Mouse (Mus musculus) embryonic facial prominence, embryonic 13.5 days (tissue): Measurements from ENCODE around the gene Rab23. TPM values are rescaled to one million over a fixed set of nuclear protein-coding genes. Genes with fewer than 3 reads are reported as not detected.

ENCODE experiments used
- ATAC-seq: fragments of 200-750 bp; cut with Nextera tagmentation; 2 replicates; pipeline ENCODE4 v1.8.0; 2017; ENCODE audit warnings: low read depth; ENCODE audit not compliant: insufficient number of reproducible peaks, insufficient read depth, low FRiP score, low TSS enrichment
- H3K27ac ChIP-seq: fragments of 300-500 bp; sonication (generic); 2 replicates; pipeline ENCODE4 v1.5.1; 2015; ENCODE audit warnings: moderate library complexity, mild to moderate bottlenecking, inconsistent platforms
- H3K27me3 ChIP-seq: fragments of 300-500 bp; sonication (generic); 2 replicates; pipeline ENCODE4 v1.6.1; 2015; ENCODE audit warnings: mild to moderate bottlenecking, inconsistent platforms
- H3K36me3 ChIP-seq: fragments of 300-500 bp; sonication (generic); 2 replicates; pipeline ENCODE4 v1.6.1; 2015; ENCODE audit warnings: mild to moderate bottlenecking, inconsistent platforms
- H3K4me1 ChIP-seq: fragments of 300-500 bp; sonication (generic); 2 replicates; pipeline ENCODE4 v1.6.1; 2015; ENCODE audit warnings: inconsistent platforms
- H3K4me2 ChIP-seq: fragments of 300-500 bp; sonication (generic); 2 replicates; pipeline ENCODE4 v1.6.1; 2015; ENCODE audit warnings: moderate library complexity, mild to moderate bottlenecking, inconsistent platforms
- H3K4me3 ChIP-seq: fragments of 300-500 bp; sonication (generic); 2 replicates; pipeline ENCODE4 v1.5.1; 2015; ENCODE audit warnings: mild to moderate bottlenecking, inconsistent platforms
- H3K9ac ChIP-seq: fragments of 300-500 bp; sonication (generic); 2 replicates; pipeline ENCODE4 v1.6.1; 2015; ENCODE audit warnings: mild to moderate bottlenecking, inconsistent platforms
- H3K9me3 ChIP-seq: fragments of 300-500 bp; sonication (generic); 2 replicates; pipeline ENCODE4 v1.6.1; 2016; ENCODE audit warnings: inconsistent platforms
- WGBS: fragments of 180-500 bp; shearing (Covaris S2); methylation state at CpG from one replicate; pipeline ENCODE4 v1.1.7; 2015; ENCODE audit warnings: mixed read lengths; 5-methylcytosine and 5-hydroxymethylcytosine counted together
- polyA plus RNA-seq: library from polyadenylated mRNA; unstranded; fragments of >200 nt; fragmentation: Nextera tagmentation; extraction: Ambion mirVana; gene quantifications from 2 replicates; pipeline ENCODE4 v1.2.1, GENCODE M21; 2015

Gene Rab23
- polyA plus RNA-seq, 1 experiment from 2014 or later: 38.0 TPM

DNA sequence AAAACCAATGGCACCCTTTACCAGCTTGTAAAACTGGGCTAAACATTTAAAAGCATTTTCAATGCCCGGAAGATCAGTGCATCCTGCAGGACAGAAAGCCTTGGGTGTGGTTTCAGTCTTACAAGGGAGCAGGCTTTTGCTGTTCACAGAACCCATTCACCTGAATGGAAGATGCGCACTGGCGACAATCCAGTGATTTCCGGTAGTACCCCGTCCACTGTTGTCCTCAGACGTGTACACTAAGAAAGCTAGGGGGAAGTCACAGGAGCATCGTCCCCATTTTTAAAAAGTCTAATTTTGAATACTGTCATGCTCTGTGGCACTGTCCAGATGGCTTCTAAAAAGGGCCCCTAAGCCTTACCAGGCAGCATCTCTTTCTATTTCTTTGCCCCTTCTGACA, 36.1 kb downstream of the Rab23 start:
- Histone ChIP-seq H3K4me1 (peaks cover 21% of the 10 kb centered on the region), H3K27ac (no peak overlapping the region), H3K4me2 (peak overlapping the region; percentile 91), H3K9me3 (no peaks in the 10 kb centered on the region), H3K36me3 (peaks cover 9% of the 10 kb centered on the region), H3K4me3 (peak overlapping the region; percentile 76; the same call in 1 of the 2 replicates), H3K9ac (peak overlapping the region; percentile 80; the same call in 1 of the 2 replicates), H3K27me3 (no peaks in the 10 kb centered on the region)
- 80% methylated on average over 7 of the region's 7 CpGs for WGBS
- ATAC-seq: no peak

DNA sequence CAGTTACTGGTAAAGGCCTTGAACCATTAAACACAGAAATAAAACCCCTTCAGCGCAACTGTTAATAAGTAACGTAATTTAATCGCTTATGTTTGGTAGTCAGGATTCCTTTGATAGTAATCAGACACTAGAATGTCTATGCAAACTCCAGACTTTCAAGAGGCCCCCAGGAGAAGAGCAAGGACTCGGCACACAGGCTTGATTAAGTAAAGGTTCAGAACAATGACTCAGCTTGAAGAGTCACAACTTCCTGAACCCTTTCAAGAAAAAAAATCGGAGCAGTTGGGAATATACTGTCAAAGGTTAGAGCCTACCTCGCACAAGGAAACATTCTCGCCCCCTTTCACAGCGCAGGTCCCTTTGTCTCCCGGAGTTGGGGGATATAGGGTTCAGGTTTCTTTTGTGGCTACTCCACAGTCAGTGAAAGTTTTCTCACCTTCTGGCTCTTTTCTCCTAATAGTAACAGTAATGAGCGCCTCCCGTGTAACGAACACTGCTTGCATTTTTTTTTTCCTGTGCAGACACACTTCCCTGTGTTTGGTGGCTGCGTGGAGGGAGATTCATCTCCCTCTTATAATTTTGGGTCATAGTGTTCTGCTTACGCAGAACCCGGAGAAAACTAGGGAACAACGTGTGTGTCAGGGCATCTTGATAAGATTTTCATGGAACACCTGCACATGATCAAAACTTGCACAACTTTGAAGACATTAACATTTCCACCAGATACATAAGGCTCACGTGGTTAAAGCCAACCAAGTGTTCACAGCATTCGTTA, 36.8 kb downstream of the Rab23 start:
- peak overlapping the region; percentile 76 for H3K4me3 ChIP-seq
- H3K4me2 ChIP-seq: peak overlapping the region; percentile 91
- H3K27me3 ChIP-seq: no peaks in the 10 kb centered on the region
- no peaks in the 10 kb centered on the region for H3K9me3 ChIP-seq
- H3K4me1 ChIP-seq: peaks cover 21% of the 10 kb centered on the region
- peaks cover 10% of the 10 kb centered on the region for H3K36me3 ChIP-seq
- 20% methylated on average over 18 of the region's 18 CpGs for WGBS
- peak overlapping the region; percentile 80 for H3K9ac ChIP-seq
- H3K27ac ChIP-seq: no peak overlapping the region
- no peak for ATAC-seq

DNA sequence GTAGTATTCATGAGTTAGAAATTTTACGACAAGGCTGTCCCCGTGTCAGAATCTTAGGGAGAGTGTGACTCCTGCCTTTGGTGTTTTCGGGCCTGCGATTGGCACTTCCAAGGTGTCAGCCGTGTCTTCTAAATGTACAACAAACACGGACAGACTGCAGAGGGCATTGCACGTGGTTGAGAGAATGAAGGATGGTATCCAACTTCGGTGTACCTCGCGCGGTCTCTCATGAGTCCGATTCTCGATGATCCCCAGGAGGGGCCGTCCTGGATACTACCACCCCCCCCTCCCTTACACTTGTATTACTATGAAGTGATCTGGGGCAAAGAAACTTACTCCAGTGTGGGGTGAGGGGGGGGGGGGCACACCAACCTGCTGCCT, 37.3 kb downstream of the Rab23 start:
- peak overlapping the region; percentile 91 for H3K4me2 ChIP-seq
- H3K36me3 ChIP-seq: peaks cover 10% of the 10 kb centered on the region
- H3K27me3 ChIP-seq: no peaks in the 10 kb centered on the region
- H3K9ac ChIP-seq: peak overlapping the region; percentile 80
- H3K9me3 ChIP-seq: no peaks in the 10 kb centered on the region
- peak overlapping the region; percentile 76 for H3K4me3 ChIP-seq
- 0 out of 2 replicates have a peak, but pooled peaks have one; percentile 10 for ATAC-seq
- no peak overlapping the region for H3K27ac ChIP-seq
- WGBS: 8% methylated on average over 14 of the region's 14 CpGs
- peaks cover 21% of the 10 kb centered on the region for H3K4me1 ChIP-seq

DNA sequence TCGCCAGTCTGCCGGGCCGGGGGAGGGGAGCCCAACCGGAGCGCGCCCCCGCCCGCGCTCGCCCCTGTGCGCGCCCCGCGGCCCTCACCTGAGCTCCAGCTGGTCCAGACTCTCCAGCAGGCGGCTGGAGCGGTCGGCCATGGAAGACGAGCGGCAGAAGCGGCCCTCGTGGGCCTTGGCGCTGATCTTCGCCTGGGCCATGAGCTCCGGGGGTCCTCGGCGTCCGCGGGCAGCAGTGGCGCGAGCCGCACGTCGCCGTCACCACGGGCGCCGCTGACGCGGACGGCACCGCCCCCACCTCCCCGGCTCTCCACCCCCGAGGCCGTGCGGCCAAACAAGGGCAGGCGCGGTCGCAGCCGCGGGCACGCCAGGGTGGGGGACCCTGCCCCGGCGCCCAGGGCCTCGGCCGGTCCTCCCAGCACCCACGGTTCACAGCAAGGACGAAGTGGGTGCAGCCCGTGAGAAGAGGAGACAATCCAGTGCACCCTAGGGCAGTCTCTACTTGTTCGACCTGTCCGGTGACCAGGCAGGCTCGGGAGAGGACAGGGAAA, 37.9 kb downstream of the Rab23 start, which contains the start of gene Bag2:
Bag2 (minus strand) TSS at position 305 of the 551 bp plus-strand sequence.
- under 1% methylated on average over 47 of the region's 61 CpGs for WGBS
- peak; percentile 70 for ATAC-seq

DNA sequence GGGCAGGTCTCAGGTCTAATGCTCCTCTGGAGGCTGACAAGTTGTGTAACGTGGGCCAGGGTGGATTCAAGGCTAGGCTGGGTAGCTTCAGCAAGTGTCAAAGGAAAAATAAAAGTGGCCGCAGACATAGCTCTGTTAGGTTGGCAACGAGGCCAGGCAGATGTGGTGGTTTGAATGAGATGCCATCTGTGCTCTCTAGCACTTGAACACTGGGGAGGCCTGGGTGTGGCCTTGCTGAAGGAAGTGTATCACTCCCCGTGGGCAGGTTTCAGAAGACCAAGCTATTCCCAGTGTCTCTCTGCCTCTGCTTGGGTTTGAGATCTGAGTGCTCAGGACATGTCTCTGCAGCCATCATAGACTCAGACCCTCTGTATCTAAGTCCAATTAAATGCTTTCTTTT, 38.8 kb downstream of the Rab23 start:
- Histone ChIP-seq H3K36me3 (peaks cover 14% of the 10 kb centered on the region), H3K4me2 (peak overlapping the region; percentile 91; the same call in 1 of the 2 replicates), H3K9me3 (no peaks in the 10 kb centered on the region), H3K9ac (no peak overlapping the region), H3K4me3 (no peak overlapping the region), H3K27me3 (no peaks in the 10 kb centered on the region), H3K4me1 (peaks cover 21% of the 10 kb centered on the region), H3K27ac (no peak overlapping the region)
- no peak for ATAC-seq
- WGBS: 49% methylated on average over 4 of the region's 4 CpGs

More for the DNA sequence above, 37.9 kb downstream of the Rab23 start, which contains the start of gene Bag2:
- Histone ChIP-seq H3K27me3 (no peaks in the 10 kb centered on the region), H3K9ac (peak within 1 kb of the TSS; percentile 80), H3K27ac (peak within 1 kb of the TSS; percentile 28; the same call in 1 of the 2 replicates), H3K4me2 (peak within 1 kb of the TSS; percentile 91), H3K9me3 (no peaks in the 10 kb centered on the region), H3K4me1 (peaks cover 21% of the 10 kb centered on the region), H3K4me3 (peak within 1 kb of the TSS; percentile 76), H3K36me3 (peaks cover 10% of the 10 kb centered on the region)

DNA sequence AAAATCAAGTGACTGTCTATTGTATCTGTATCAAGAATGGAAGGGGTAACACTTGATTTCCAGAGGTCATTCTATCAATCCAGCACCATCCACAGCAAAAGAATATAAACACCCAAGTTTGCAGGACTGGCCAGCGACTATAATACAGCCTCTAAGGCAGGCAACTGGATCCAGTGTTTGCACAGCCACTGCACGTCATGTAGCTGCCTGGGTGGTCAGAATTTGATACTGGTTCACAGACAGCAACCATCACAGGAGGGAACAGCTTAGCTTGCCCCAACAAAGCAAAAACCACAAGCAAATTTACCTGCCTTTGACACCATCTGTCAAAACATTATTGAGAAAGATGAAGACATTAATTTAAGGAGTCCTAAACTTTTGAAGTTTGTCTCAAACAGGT, 44.1 kb downstream of the Rab23 start:
- H3K9ac ChIP-seq: no peak overlapping the region
- no peak overlapping the region for H3K4me3 ChIP-seq
- 34% methylated on average over 2 of the region's 2 CpGs for WGBS
- no peaks in the 10 kb centered on the region for H3K27me3 ChIP-seq
- peaks cover 5% of the 10 kb centered on the region; the same call in 1 of the 2 replicates for H3K4me1 ChIP-seq
- no peak overlapping the region for H3K4me2 ChIP-seq
- H3K27ac ChIP-seq: no peak overlapping the region
- ATAC-seq: no peak
- peaks cover 37% of the 10 kb centered on the region for H3K36me3 ChIP-seq
- no peaks in the 10 kb centered on the region for H3K9me3 ChIP-seq

DNA sequence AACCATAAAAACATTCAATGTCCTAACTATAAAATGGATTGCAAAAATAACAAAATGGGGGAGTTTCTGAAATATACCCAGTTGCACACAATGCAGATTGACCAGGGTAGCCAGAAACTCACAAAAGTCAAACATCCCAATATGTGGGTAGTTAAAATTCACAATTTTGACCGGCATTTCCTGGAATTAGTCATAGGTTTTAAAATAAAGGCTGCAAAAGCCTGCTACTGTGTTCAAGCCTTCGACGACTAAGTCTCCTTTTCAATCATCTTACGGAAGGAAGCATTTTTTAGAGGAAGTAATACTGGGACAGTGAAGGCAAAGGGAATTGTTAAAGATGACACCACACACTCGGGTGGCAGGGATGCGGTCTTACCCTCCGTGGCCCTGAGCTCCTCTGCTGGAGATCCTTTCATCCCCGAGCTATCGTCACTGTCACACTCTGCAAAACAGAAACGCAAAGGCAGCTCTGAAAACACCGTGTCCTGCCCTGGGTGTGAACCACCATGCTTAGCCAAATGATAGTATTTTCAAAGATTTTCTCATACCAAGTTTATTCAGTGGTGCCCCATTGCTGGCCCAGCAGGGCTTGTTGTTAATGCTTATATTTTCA, 45.9 kb downstream of the Rab23 start:
- Histone ChIP-seq H3K9me3 (no peaks in the 10 kb centered on the region), H3K36me3 (peaks cover 46% of the 10 kb centered on the region), H3K9ac (no peak overlapping the region), H3K4me3 (no peak overlapping the region), H3K4me2 (no peak overlapping the region), H3K27ac (no peak overlapping the region), H3K4me1 (peaks cover 5% of the 10 kb centered on the region; the same call in 1 of the 2 replicates), H3K27me3 (no peaks in the 10 kb centered on the region)
- WGBS: 85% methylated on average over 11 of the region's 11 CpGs
- ATAC-seq: no peak

DNA sequence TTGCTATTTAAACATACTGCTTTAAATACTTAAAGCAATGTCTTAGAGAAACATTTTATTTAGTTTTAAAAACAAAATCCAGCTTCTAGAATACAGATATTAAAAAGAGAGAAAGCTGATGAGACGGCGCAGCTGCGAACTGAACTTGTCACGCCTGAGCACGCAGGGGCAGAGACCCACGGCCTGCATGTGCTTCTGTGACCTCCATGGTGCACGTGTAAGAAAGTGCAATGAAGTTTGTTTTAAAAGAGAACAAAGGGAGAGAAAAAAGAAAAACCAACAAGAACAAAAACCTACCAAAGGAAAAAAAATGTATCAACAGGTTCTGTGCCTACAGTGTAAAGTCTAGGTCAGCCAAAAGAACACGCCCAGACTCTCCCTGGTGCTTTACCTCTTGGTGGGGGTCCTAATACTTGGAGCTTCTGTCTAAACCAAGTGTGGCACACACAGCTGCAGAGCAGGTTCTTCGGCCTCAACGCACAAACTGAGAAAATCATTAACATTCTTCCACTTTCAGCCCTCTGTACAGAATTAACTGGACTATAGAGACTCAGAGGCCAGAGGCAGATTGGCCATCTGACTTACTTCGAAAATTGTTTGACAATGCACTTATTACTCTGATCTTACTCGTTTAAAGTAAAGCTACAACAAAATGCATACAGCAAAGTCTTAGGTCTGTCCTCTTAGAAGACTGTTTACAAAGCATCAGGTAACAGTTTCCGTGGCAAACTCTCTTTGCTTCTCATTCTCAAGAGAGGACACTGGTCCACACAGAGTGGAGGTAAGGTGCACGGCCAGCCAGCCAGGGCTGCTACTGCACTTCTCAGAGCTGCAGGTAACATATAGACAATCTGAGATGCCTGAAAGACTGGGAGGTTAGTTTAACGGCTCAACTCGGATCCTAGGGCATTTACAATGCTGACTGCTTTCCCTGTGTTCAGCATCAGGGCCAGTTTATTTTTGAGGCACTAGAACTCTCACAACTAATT, 47.1 kb downstream of the Rab23 start:
- no peak overlapping the region for H3K4me3 ChIP-seq
- H3K4me2 ChIP-seq: no peak overlapping the region
- no peak overlapping the region for H3K27ac ChIP-seq
- H3K36me3 ChIP-seq: peaks cover 55% of the 10 kb centered on the region
- H3K27me3 ChIP-seq: no peaks in the 10 kb centered on the region
- peaks cover 5% of the 10 kb centered on the region; the same call in 1 of the 2 replicates for H3K4me1 ChIP-seq
- H3K9ac ChIP-seq: no peak overlapping the region
- no peaks in the 10 kb centered on the region for H3K9me3 ChIP-seq
- no peak for ATAC-seq
- WGBS: 73% methylated on average over 16 of the region's 16 CpGs

DNA sequence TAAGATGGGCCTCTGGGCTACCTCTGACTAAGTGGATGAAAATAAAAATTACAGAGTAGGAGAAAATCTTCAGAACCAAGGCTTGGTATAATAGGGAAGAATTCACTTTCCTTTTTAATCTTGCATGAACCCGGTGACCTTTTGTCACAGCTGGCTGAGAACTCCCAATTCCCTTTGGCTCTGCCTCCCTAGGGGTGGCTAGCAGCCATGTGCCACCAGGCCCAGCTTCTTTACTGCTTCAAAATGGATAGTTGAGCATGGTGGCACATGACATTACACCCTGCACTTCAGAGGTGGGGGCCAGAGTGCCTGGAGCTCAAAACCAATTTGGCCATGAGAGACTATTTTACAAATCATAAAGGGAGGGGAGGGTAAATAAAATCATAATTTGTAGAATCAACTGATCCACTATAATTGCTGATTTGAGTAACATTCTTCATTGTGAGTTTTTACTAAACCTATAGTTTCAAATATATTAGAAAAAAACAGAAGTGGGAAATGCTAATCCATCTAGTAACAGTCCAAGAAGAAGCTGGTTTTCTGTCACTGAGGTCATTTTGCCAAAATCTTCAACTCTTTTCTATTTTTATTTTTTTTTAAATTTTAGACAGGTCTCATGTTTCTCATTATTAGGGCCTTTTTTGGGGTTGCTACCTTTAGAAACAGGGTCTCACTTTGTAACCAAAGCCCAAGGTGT, 48.6 kb downstream of the Rab23 start:
- Histone ChIP-seq H3K4me3 (no peak overlapping the region), H3K9me3 (no peaks in the 10 kb centered on the region), H3K4me1 (peaks cover 5% of the 10 kb centered on the region; the same call in 1 of the 2 replicates), H3K9ac (no peak overlapping the region), H3K4me2 (no peak overlapping the region), H3K36me3 (peaks cover 63% of the 10 kb centered on the region), H3K27me3 (no peaks in the 10 kb centered on the region), H3K27ac (no peak overlapping the region)
- no peak for ATAC-seq
- 83% methylated on average over 1 of the region's 1 CpGs for WGBS

DNA sequence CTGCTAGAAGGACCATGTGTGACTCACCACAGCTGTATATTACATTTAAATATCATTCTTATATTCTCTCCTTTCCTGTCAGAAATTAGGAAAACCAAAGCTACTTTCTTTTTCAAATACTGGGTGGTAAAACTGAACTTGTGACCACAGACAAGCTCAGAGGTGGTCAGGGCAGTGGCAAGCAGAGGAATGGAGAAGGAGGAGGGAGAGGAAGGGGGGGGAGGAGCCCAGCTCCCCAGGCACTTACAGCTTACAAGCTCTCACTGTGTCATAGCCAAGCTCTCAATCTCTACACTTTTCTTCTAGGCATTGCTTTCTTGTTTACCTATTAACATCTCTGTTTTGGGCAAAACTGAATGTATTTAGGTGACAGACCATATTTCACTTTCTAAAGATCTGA, 49.1 kb downstream of the Rab23 start:
- peaks cover 63% of the 10 kb centered on the region for H3K36me3 ChIP-seq
- H3K9ac ChIP-seq: no peak overlapping the region
- no peaks in the 10 kb centered on the region for H3K27me3 ChIP-seq
- no peaks in the 10 kb centered on the region for H3K9me3 ChIP-seq
- no peak overlapping the region for H3K4me2 ChIP-seq
- H3K27ac ChIP-seq: no peak overlapping the region
- peaks cover 5% of the 10 kb centered on the region; the same call in 1 of the 2 replicates for H3K4me1 ChIP-seq
- no peak for ATAC-seq
- no peak overlapping the region for H3K4me3 ChIP-seq
